Mouse (Mus musculus): ENCODE data around the gene Cnih3. TPM values are rescaled to one million over a fixed set of nuclear protein-coding genes. Genes with fewer than 3 reads are reported as not detected.

Cnih3 gene
- not detected for total RNA-seq (2022)

- DNase-seq (ENCODE audit: low spot score in 2 of 2), result no peak
Measured at GRCm38 (mm10) chr1:181352367-181353199, at the start of gene Cnih3. Gene Cnih3, plus strand, starts transcription at chr1:181352628.

- no peak for DNase-seq (ENCODE audit: low spot score in 2 of 2)
Measured at GRCm38 (mm10) chr1:181307981-181308380, 44.4 kb upstream of the Cnih3 start.

- no peak for DNase-seq (ENCODE audit: low spot score in 2 of 2)
Measured at GRCm38 (mm10) chr1:181310712-181311111, 41.7 kb upstream of the Cnih3 start.

GRCm38 (mm10) chr1:181312115-181313045 lies 40.0 kb upstream of the Cnih3 start:
- no peak for DNase-seq (ENCODE audit: low spot score in 2 of 2)

GRCm38 (mm10) chr1:181313046-181313415 lies 39.4 kb upstream of the Cnih3 start:
- DNase-seq (ENCODE audit: low spot score in 2 of 2), result no peak

GRCm38 (mm10) chr1:181314301-181314700 lies 38.1 kb upstream of the Cnih3 start:
- DNase-seq (ENCODE audit: low spot score in 2 of 2), result no peak

GRCm38 (mm10) chr1:181315350-181315749 lies 37.1 kb upstream of the Cnih3 start:
- no peak for DNase-seq (ENCODE audit: low spot score in 2 of 2)

GRCm38 (mm10) chr1:181316571-181316970 lies 35.9 kb upstream of the Cnih3 start:
- DNase-seq (ENCODE audit: low spot score in 2 of 2), result no peak

- DNase-seq (ENCODE audit: low spot score in 2 of 2), result no peak
Measured at GRCm38 (mm10) chr1:181319466-181319865, 33.0 kb upstream of the Cnih3 start.

GRCm38 (mm10) chr1:181321149-181321548 lies 31.3 kb upstream of the Cnih3 start:
- no peak for DNase-seq (ENCODE audit: low spot score in 2 of 2)

GRCm38 (mm10) chr1:181323134-181323533 lies 29.3 kb upstream of the Cnih3 start:
- no peak for DNase-seq (ENCODE audit: low spot score in 2 of 2)

- no peak for DNase-seq (ENCODE audit: low spot score in 2 of 2)
Measured at GRCm38 (mm10) chr1:181327137-181327536, 25.3 kb upstream of the Cnih3 start.

GRCm38 (mm10) chr1:181327636-181328420 lies 24.6 kb upstream of the Cnih3 start:
- no peak for DNase-seq (ENCODE audit: low spot score in 2 of 2)

- DNase-seq (ENCODE audit: low spot score in 2 of 2), result no peak
Measured at GRCm38 (mm10) chr1:181329110-181329509, 23.3 kb upstream of the Cnih3 start.

- DNase-seq (ENCODE audit: low spot score in 2 of 2), result no peak
Measured at GRCm38 (mm10) chr1:181332597-181332996, 19.8 kb upstream of the Cnih3 start.

GRCm38 (mm10) chr1:181334329-181335018 lies 18.0 kb upstream of the Cnih3 start:
- no peak for DNase-seq (ENCODE audit: low spot score in 2 of 2)

GRCm38 (mm10) chr1:181335019-181335365 lies 17.4 kb upstream of the Cnih3 start:
- DNase-seq (ENCODE audit: low spot score in 2 of 2), result no peak

GRCm38 (mm10) chr1:181335388-181335787 lies 17.0 kb upstream of the Cnih3 start:
- no peak for DNase-seq (ENCODE audit: low spot score in 2 of 2)

- no peak for DNase-seq (ENCODE audit: low spot score in 2 of 2)
Measured at GRCm38 (mm10) chr1:181336857-181337256, 15.6 kb upstream of the Cnih3 start.

GRCm38 (mm10) chr1:181339106-181339505 lies 13.3 kb upstream of the Cnih3 start:
- no peak for DNase-seq (ENCODE audit: low spot score in 2 of 2)

GRCm38 (mm10) chr1:181345547-181345946 lies 6.9 kb upstream of the Cnih3 start:
- DNase-seq (ENCODE audit: low spot score in 2 of 2), result no peak
